Mouse (Mus musculus): ENCODE measurements around the gene Nxt2. TPM values are rescaled to one million over a fixed set of nuclear protein-coding genes. Genes with fewer than 3 reads are reported as not detected.
"Not testable (repeated sequence)": the region's sequence is repeated elsewhere in the genome, so short reads cannot be mapped to it uniquely, and the experiment has no call there.

The Nxt2 gene
- 18.3 and 21.1 TPM in 2 replicates for total RNA-seq (2017)

DNA sequence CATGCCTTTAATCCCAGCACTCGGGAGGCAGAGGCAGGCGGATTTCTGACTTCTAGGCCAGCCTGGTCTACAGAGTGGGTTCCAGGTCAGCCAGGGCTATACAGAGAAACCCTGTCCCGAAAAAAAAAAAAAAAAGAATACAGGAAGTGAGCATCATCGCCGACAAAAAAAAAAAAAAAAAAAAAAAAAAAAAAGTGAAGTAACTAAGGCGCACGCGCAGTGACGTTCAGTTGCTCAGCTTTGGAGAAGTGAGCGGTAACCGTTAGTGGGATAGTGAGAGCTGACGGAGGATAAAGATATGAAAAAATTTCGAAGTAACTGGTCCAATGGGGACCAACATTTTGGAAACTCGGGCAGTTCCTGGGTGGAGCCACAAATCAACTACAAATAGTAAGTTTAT, at the start of gene Nxt2:
TSS of gene Nxt2 (plus strand) at position 229 of the 400 bp plus-strand sequence.
- ATAC-seq (replicated peaks; ENCODE audit: low read depth, poor library complexity, severe bottlenecking) = no peak

DNA sequence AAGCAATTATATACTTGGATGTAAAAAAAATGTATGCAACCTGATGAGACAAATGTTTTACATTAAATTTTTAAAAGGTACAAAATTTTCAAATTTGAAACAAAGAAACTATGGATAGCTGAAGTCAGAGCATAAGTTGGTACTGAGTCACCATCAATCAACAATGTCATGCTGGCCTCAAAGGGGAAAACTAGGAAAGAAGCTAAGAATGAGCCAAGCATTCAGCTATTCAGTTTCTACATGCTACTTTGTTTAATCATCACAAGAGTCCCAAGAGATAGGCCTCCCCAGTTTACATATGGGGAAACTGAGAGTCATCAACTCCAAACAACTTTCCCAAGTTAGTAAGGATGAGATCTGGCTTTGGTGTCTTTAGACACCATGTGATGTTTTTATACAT, 49.6 kb upstream of the Nxt2 start:
- no peak for ATAC-seq (replicated peaks; ENCODE audit: low read depth, poor library complexity, severe bottlenecking)

DNA sequence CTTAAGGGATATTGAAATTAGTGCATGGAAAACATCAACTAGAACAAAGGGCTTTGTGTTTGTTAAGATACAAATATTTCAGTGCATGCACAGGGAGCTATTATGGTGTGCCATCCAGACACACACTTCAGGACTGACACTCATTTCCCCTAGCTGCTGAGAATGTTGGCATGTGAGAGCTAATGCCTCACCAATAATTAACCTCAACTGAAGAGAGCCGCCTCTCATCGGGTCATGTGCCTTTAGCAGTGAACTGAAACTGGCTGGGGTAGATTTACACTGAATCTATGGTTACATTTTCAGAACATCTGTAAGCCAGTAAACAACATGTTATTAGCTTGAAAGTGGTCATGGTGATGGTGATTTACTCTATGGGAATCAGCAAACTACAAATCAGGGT, 44.5 kb upstream of the Nxt2 start:
- no peak for ATAC-seq (replicated peaks; ENCODE audit: low read depth, poor library complexity, severe bottlenecking)

- ATAC-seq (replicated peaks; ENCODE audit: low read depth, poor library complexity, severe bottlenecking) = no peak
Measured at GRCm38 (mm10) chrX:142189023-142189703, 37.4 kb upstream of the Nxt2 start.

- peak; percentile 77 for ATAC-seq (replicated peaks; ENCODE audit: low read depth, poor library complexity, severe bottlenecking)
Measured at GRCm38 (mm10) chrX:142190355-142190754, 36.2 kb upstream of the Nxt2 start.

DNA sequence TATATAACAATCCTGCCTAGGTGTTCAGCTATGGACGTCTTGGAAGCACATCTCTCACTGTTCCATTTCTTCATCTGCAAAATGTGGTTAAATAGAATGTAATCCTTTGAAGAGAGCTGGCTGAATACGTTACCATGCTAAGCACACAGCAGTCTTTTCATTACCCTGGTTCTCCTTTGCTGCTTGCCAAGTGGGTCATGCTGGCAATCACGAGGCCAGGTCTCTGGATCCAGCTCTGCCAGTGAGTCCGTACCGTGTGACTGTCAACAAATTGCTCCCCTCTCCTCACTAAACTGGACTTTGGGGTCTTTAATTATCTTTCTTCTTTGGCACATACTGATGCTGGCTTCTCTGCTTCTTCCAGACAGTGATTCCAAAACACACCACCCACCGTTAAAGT, 32.1 kb upstream of the Nxt2 start:
- no peak for ATAC-seq (replicated peaks; ENCODE audit: low read depth, poor library complexity, severe bottlenecking)

- ATAC-seq (replicated peaks; ENCODE audit: low read depth, poor library complexity, severe bottlenecking) = no peak
Measured at GRCm38 (mm10) chrX:142195551-142195950, 31.0 kb upstream of the Nxt2 start.

DNA sequence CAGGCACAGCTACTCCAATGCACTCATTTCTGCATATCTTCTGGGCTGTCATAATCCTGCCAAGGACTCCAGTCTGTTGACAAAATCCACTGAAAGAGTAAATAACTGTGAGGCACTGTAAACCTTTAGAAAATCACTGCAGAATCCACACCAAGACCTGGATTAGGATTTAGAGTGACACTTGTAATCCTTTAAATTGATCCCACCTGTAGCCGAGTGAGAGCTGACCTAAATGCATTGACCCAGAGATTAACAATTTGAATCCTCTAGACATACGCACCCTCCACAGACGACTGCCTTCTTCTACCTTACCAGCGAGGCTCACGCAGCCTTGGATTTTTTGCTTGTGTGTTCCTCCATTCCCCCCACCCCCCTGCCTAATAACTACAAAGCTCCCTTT, 29.7 kb upstream of the Nxt2 start, which contains the start of gene Gucy2f:
TSS of gene Gucy2f (minus strand) at position 101 of the 400 bp plus-strand sequence.
- no peak for ATAC-seq (replicated peaks; ENCODE audit: low read depth, poor library complexity, severe bottlenecking)

- ATAC-seq (replicated peaks; ENCODE audit: low read depth, poor library complexity, severe bottlenecking) = peak; percentile 93
Measured at GRCm38 (mm10) chrX:142200295-142200694, 26.3 kb upstream of the Nxt2 start.

- peak; percentile 80 for ATAC-seq (replicated peaks; ENCODE audit: low read depth, poor library complexity, severe bottlenecking)
Measured at GRCm38 (mm10) chrX:142227398-142228054, 956 bp downstream of the Nxt2 start.

- peak; percentile 90 for ATAC-seq (replicated peaks; ENCODE audit: low read depth, poor library complexity, severe bottlenecking)
Measured at GRCm38 (mm10) chrX:142228055-142228768, 1.6 kb downstream of the Nxt2 start.

GRCm38 (mm10) chrX:142228769-142229158, 2.2 kb downstream of the Nxt2 start:
- no peak for ATAC-seq (replicated peaks; ENCODE audit: low read depth, poor library complexity, severe bottlenecking)

GRCm38 (mm10) chrX:142236146-142236545, 9.6 kb downstream of the Nxt2 start:
- ATAC-seq (replicated peaks; ENCODE audit: low read depth, poor library complexity, severe bottlenecking) = not testable (repeated sequence)

GRCm38 (mm10) chrX:142237101-142237500, 10.5 kb downstream of the Nxt2 start:
- peak; percentile 50; the same call in 1 of the 2 replicates for ATAC-seq (replicated peaks; ENCODE audit: low read depth, poor library complexity, severe bottlenecking)

- no peak for ATAC-seq (replicated peaks; ENCODE audit: low read depth, poor library complexity, severe bottlenecking)
Measured at GRCm38 (mm10) chrX:142245682-142246327, 19.2 kb downstream of the Nxt2 start.

- no peak for ATAC-seq (replicated peaks; ENCODE audit: low read depth, poor library complexity, severe bottlenecking)
Measured at GRCm38 (mm10) chrX:142250008-142250736, 23.6 kb downstream of the Nxt2 start.

GRCm38 (mm10) chrX:142276031-142276430, 49.5 kb downstream of the Nxt2 start:
- no peak for ATAC-seq (replicated peaks; ENCODE audit: low read depth, poor library complexity, severe bottlenecking)

DNA sequence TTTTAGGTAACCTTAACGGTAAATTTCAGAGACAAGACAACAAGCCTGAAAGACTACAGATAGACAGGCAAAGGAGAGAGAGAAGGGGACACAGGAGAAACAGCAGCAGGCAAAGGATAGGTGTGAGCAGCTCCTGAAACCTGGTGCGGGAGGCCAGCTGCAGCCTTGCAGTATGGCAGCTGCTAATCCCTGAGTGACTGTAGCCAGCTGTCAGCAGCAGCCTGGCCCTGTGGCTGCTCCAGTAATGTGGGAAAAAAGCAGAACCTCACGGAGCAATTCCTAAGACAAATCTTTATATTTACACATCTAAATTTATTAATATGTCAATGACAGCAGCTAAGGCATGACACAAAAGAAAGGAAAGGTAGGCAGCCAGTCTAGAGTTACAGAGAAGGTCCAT, 50.0 kb downstream of the Nxt2 start:
- ATAC-seq (replicated peaks; ENCODE audit: low read depth, poor library complexity, severe bottlenecking) = no peak

DNA sequence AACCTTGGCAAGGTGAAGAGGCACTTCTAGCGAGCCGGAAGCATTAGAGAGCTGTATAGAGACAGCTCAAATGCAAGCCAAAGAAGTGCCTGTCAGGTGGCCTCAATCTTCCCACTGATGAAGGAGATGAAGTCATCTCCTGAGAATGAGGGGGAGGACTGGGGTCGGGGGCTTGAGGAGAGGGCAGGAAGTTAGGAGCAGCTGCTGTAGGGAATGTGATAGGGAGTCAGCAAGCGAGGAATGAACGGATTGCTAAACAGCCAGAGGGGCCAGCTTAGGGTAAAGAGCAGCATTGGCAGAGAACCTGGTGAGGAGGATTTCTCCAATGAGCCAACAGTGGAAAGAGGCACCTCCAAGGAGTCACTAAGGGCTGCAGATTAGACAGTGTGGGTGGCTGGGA, 59.3 kb downstream of the Nxt2 start:
- ATAC-seq (replicated peaks; ENCODE audit: low read depth, poor library complexity, severe bottlenecking) = no peak
